Mouse (Mus musculus): ENCODE data around the gene Pdzk1.
A peak's percentile ranks its signal among the peaks of the same experiment; 100 is the strongest.

Pdzk1 gene

DNA sequence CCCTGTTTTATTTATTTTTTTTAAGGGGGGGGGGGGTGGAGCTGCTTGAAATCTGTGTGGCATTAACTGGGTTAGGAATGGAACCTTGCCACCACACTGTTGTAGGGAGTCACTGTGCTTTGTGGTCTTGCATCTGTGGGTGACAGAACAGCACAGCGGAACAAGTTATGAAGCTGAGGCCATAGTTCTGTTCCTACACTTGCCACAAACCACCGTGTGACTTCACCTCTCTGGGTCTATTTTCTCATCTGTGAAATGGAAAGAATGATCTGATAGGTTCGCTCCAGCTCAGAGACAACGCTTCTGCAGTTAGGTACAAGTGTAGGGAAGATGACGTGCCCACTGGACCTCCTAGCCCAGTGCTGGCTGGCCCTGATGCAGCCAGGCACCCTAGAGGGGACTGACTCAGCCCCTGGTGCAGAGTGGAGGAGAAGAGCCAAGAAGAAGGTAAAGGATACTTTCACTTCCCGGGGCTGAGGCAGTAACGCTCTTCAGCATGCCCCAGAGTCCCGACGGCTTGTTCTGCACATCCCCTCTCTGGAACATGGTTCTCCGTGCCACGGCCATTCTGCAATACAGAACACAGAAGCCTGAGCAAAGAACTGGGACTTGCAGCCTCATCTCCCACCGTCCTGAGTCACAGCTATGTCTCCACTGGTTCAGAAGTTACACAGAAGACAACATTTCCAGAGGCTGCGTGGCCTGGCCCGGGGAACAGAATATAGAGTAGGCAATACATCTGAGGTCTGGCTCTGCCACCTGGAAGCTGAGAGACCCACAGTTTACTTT is 53.2 kb downstream of the Pdzk1 start:
- DNase-seq (ENCODE audit: extremely low spot score): no peak

DNA sequence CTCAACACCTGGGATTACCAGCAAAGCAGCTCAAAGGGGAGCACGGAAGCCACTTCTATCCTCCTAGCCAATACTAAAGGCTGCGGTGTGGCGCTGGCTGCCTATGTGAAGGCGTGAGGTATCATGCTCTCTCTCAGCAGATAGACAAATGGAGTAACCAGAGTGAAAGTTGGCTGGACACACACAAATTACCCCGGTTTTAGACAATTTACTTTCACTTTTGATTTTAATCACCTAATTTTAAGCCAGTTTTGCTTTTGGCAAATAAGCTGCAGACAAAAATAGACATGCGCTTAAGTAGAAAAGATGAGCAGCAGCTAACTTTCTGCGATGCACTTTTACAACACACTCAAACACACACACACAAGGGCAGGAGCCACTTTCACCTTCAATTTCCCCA is 54.6 kb downstream of the Pdzk1 start:
- no peak for DNase-seq (ENCODE audit: extremely low spot score)

DNA sequence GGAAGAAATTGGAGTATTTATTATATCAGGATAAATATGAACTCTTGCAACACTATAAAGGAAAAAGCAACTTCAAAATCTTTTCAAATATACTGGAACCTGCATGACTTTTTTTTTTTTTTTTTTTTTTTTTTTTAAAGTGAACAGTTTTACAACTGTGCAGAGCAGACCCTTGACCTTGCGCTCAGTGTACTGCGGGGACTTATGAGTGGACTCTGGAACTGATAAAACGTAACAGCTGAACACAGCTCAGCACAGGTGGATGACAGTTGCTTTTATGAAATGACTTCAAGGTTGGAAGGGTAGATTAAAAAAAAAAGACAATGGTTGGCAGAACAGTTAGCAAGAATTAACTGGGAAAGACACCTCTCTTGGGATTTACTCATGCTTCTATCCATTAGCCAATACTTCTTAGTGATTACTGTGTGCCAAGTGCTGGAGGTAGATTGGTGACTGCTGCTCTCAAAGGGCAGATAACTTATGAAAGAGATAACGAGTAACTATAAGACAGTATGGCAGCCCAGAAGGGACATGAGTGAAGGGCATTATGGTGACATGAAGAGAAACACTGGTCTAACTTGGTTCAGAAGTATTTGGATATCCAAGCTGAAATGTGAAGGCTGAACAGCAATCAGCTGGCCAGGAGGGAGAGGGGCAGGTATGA is 73.4 kb downstream of the Pdzk1 start:
- no peak for DNase-seq (ENCODE audit: extremely low spot score)

DNA sequence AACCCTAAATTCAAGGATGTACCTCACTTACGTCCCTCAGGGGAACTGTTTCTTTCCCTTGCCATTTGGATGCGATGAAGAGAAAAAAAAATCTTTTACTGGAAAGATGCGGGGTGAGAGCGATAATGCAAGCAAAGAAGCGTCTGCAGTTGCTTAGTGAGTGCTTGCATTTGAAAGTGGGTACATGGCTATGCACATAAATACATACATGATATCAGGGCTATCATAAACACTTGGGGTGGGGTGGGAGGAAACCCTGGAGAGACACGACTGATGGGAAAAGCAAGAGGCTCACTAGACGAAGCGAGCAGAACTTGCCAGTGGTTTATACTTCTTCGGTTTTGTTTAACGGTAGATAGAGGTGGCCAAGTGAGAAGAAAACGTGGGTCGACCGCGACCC is 75.3 kb downstream of the Pdzk1 start, which contains the start of gene Gja5:
TSS of gene Gja5 (plus strand) at position 301 of the 400 bp plus-strand sequence.
- DNase-seq (ENCODE audit: extremely low spot score): no peak

GRCm38 (mm10) chr3:96904851-96905541 is 75.9 kb downstream of the Pdzk1 start, which contains the start of gene Gpr89:
Gene Gpr89, minus strand, starts transcription at chr3:96905346.
- DNase-seq (ENCODE audit: extremely low spot score): peak; percentile 95

DNA sequence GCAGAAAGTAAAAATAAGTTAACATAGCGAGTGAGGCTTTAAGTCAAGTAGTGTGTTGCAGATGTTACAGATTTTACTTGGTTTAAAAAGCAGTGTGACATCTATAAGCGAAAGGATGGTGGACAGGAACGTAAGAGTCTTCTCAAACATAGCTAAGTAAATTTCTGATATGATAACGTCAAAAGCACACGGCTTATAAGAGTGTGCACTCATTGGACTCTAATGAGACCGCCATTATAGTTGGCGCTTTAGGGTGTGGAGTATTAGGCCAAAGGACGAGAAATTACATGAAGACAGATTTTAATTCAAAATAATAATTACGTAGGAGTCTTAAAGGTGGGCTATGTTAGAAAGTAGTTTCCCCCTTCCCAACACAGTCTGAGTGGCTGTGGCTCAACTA is 76.5 kb downstream of the Pdzk1 start:
- no peak for DNase-seq (ENCODE audit: extremely low spot score)
